In the genomic region with DNA sequence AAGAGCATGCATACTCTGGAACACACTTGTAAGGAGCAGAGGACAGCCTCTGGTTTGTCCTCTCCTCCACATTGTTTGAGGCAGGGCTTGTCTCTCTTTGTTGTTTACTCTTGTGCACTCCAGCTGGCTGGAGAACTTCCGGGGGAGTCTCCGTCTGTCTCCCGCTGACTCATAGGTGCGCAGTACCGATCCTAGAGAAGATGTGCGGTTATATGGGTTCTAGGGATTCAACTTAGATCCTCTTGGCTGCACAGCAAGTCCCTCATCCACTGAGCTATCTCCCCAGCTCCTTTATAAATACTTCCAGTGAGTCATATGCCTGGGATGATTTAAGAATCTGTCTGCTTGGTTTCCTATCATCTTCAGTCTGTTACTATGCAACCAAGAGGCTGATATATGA, we compare ENCODE assay signal across 14 mouse cellular contexts.
DNase-seq lines count a peak whose midpoint lies in the region; ATAC-seq and TF ChIP-seq lines count a peak whose summit lies in the region.
"Had no signal": no experiment of that assay in that cellular context is flagged by ENCODE, and none has a peak within 500 bp of the region (broad histone marks: within the 10 kb centered on the region; RNA-seq: fewer than 3 reads in every experiment).

No protein-coding gene starts in this region.

- no peak overlapping the region for H3K27ac ChIP-seq in lung, postnatal 0 days (ENCODE audit: low read length)
- H3K27ac ChIP-seq in left cerebral cortex, adult 2 months: peak overlapping the region; percentile 94
- no peak overlapping the region for H3K27ac ChIP-seq in midbrain, embryonic 11.5 days (ENCODE audit: low read depth, low read length)
- H3K27ac ChIP-seq: embryonic facial prominence, embryonic 10.5 days; midbrain, embryonic 13.5 days had no signal

- intact Hi-C loops in left cerebral cortex, adult 2 months (cut with DNase I): loop anchor here (1.0 to 5.0 kb wide), 4 partner anchors 46 to 134 kb away; no protein-coding TSS in a partner anchor

- H3K36me3 ChIP-seq in lung, postnatal 0 days (ENCODE audit: insufficient read depth, low read length): no peaks in the 10 kb centered on the region
- H3K36me3 ChIP-seq in midbrain, embryonic 11.5 days (ENCODE audit: control insufficient read depth, insufficient read depth, low read length): no peaks in the 10 kb centered on the region
- H3K36me3 ChIP-seq: embryonic facial prominence, embryonic 10.5 days had no signal

- no peak overlapping the region for H3K9ac ChIP-seq in lung, postnatal 0 days (replicated peaks; ENCODE audit: low read depth)
- H3K9ac ChIP-seq in midbrain, embryonic 11.5 days (ENCODE audit: low read length): no peak overlapping the region
- H3K9ac ChIP-seq: midbrain, embryonic 13.5 days had no signal

- peak; percentile 12 for DNase-seq in lung, postnatal 0 days (ENCODE audit: low spot score)
- DNase-seq in lung, postnatal 10 days: no peak
- DNase-seq in frontal cortex, postnatal 25 days (ENCODE audit: low spot score in 2 of 2): peak; percentile 42 to 48
- DNase-seq in left cerebral cortex, adult 2 months (ENCODE audit: extremely low spot score in 1 of 2, low spot score in 2 of 2): peak; percentile 61 to 74
- peak; percentile 80 for DNase-seq in right cerebral cortex, postnatal 25 days
- DNase-seq in cerebellum, adult 11-12 months: no peak
- no peak for DNase-seq in midbrain, embryonic 11.5 days (ENCODE audit: low spot score, missing footprints)
- DNase-seq in heart, adult 18-20 months: no peak
- DNase-seq: adrenal gland, adult 2 months; gastrocnemius, postnatal 25 days; kidney, postnatal 25 days; thymus, postnatal 25 days had no signal

- ATAC-seq in lung, postnatal 0 days: peak; percentile 79
- ATAC-seq in midbrain, embryonic 11.5 days (ENCODE audit: low FRiP score): no peak
- ATAC-seq: midbrain, embryonic 13.5 days had no signal

- TF ChIP-seq EP300 in lung, postnatal 0 days (IDR thresholded peaks at IDR 0.05): peak; percentile 60; the same call in 1 of the 2 replicates

- no peak overlapping the region for H3K4me3 ChIP-seq in lung, postnatal 0 days (ENCODE audit: low read depth, low read length)
- H3K4me3 ChIP-seq in left cerebral cortex, adult 2 months: no peak overlapping the region
- no peak overlapping the region for H3K4me3 ChIP-seq in midbrain, embryonic 11.5 days (ENCODE audit: low read depth, low read length)
- H3K4me3 ChIP-seq: embryonic facial prominence, embryonic 10.5 days; midbrain, embryonic 13.5 days had no signal

- H3K4me1 ChIP-seq in lung, postnatal 0 days (ENCODE audit: insufficient read depth, low read depth, low read length): no peaks in the 10 kb centered on the region
- H3K4me1 ChIP-seq in midbrain, embryonic 11.5 days (ENCODE audit: control insufficient read depth, insufficient read depth, low read length): no peaks in the 10 kb centered on the region
- H3K4me1 ChIP-seq: midbrain, embryonic 13.5 days had no signal

- no peak overlapping the region for H3K4me2 ChIP-seq in lung, postnatal 0 days (replicated peaks; ENCODE audit: low read depth, low read length)
- H3K4me2 ChIP-seq in midbrain, embryonic 11.5 days: no peak overlapping the region
- H3K4me2 ChIP-seq: midbrain, embryonic 13.5 days had no signal

- no peaks in the 10 kb centered on the region for H3K27me3 ChIP-seq in lung, postnatal 0 days (replicated peaks; ENCODE audit: insufficient read depth, low read length)
- no peaks in the 10 kb centered on the region for H3K27me3 ChIP-seq in midbrain, embryonic 11.5 days (ENCODE audit: control insufficient read depth, insufficient read depth, low read length)
- H3K27me3 ChIP-seq: midbrain, embryonic 13.5 days had no signal

- no peaks in the 10 kb centered on the region for H3K9me3 ChIP-seq in lung, postnatal 0 days (ENCODE audit: low read length)
- H3K9me3 ChIP-seq in midbrain, embryonic 11.5 days (ENCODE audit: control insufficient read depth, low read length): no peaks in the 10 kb centered on the region
- H3K9me3 ChIP-seq: embryonic facial prominence, embryonic 10.5 days; midbrain, embryonic 13.5 days had no signal

- WGBS in lung, postnatal 0 days: 23% methylated on average over 6 of the region's 6 CpGs
- WGBS in midbrain, embryonic 11.5 days: 86% methylated on average over 6 of the region's 6 CpGs

- no peak for TF ChIP-seq CTCF in lung, postnatal 0 days (IDR thresholded peaks at IDR 0.05)
- TF ChIP-seq CTCF in left cerebral cortex, adult 2 months (IDR thresholded peaks at IDR 0.05): no peak

Comparison
In these comparisons a context has a peak if more than half of its experiments do, and no peak if none do; other contexts are left out.
1. DNase-seq: peak in lung, postnatal 0 days (single experiment), frontal cortex, postnatal 25 days (2 of 2), left cerebral cortex, adult 2 months (2 of 2) and right cerebral cortex, postnatal 25 days (single experiment); none in lung, postnatal 10 days (single experiment), cerebellum, adult 11-12 months (single experiment), midbrain, embryonic 11.5 days (single experiment) and heart, adult 18-20 months (0 of 2).